Mouse (Mus musculus): ENCODE measurements at regions not wholly inside any gene's neighbourhood (a gene's known extent, or its start where the extent isn't known, plus 50 kb on each side); places are given as distances from the start of the nearest gene placed in this dataset.

DNA sequence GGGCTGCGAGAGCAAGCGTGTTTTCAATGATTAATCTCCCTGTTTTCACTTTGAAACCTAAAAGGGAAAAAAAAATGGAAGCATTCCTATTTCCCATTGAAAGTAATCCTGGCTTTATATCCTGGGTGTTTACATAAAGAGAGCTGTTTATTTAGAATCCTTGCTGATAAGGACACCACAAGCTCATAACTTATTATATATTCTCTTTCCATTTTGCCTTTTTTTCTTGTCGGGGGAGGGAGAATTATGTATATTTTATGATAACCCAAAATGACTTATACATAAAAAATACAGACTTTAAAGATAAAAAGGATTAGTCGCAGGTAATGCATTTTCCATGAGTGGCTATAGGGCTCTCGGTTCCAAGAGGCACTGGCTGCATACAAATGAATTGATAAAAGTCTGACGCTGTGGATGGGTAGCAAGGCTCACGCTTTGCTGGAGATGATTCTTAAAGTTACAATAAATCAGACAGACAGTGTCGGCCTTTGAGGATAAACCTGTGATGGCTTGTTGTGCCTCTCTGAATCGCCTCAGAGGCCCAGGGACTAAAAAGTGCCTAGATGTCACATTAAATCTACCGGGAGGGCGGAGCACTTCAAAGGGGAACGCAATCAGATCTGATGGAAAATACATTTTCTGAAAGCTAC, 155.7 kb downstream of the Psat1 start:
- intact Hi-C loops (cut with DNase I) = no loop called here
- Histone ChIP-seq H3K4me1 (ENCODE audit: control insufficient read depth, insufficient read depth, low read length) (no peaks in the 10 kb centered on the region), H3K27me3 (ENCODE audit: control insufficient read depth, insufficient read depth, low read length) (no peaks in the 10 kb centered on the region), H3K36me3 (ENCODE audit: control insufficient read depth, insufficient read depth, low read length) (no peaks in the 10 kb centered on the region), H3K27ac (no peak overlapping the region), H3K79me2 (replicated peaks; ENCODE audit: control insufficient read depth, insufficient read depth, low read length) (no peaks in the 10 kb centered on the region), H3K4me3 (no peak overlapping the region), H3K9ac (ENCODE audit: low read depth, low read length) (no peak overlapping the region)
- no peak for TF ChIP-seq CTCF (IDR thresholded peaks at IDR 0.05)
- TF ChIP-seq POLR2A (IDR thresholded peaks at IDR 0.05; ENCODE audit: insufficient read depth, low read depth, low read length) = no peak
- TF ChIP-seq EP300 (IDR thresholded peaks at IDR 0.05; ENCODE audit: insufficient read depth, low read depth, low read length) = no peak
- DNase-seq = no peak
- 64% methylated on average over 12 of the region's 12 CpGs for WGBS

DNA sequence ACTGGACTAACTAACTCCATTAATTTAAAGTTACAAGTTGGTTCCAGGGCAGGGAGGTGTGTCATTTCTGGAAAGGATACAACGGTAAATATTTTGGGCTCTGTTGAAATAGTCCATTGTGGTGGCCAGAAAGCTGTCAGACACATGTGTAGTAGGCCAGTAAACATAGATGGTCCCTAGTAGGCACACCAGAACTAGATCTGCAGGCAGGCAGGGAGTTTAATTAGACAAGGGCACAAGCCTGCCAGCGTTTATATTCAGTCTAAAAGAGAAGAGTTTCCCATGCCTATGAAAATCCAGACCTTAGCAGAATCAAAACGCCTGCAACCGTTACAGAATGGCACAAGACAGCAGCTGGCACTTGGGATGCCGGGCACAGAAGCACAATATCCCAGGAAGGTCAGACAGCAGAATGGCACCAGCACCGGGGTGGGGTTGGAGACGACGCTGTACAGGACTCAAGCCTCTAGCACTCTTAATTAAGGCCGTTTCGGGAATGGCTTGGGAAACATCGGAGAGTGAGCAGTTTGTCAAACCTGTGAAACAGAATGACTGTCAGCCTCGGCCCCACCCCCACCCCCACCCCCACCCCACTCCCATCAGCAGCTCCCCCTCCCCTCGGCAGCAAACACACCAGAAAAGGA, 156.4 kb downstream of the Psat1 start:
- Histone ChIP-seq H3K27ac (no peak overlapping the region), H3K27me3 (ENCODE audit: control insufficient read depth, insufficient read depth, low read length) (no peaks in the 10 kb centered on the region), H3K9ac (ENCODE audit: low read depth, low read length) (no peak overlapping the region), H3K4me3 (no peak overlapping the region), H3K36me3 (ENCODE audit: control insufficient read depth, insufficient read depth, low read length) (no peaks in the 10 kb centered on the region), H3K4me1 (ENCODE audit: control insufficient read depth, insufficient read depth, low read length) (no peaks in the 10 kb centered on the region), H3K79me2 (replicated peaks; ENCODE audit: control insufficient read depth, insufficient read depth, low read length) (no peaks in the 10 kb centered on the region)
- TF ChIP-seq POLR2A (IDR thresholded peaks at IDR 0.05; ENCODE audit: insufficient read depth, low read depth, low read length) (no peak), EP300 (IDR thresholded peaks at IDR 0.05; ENCODE audit: insufficient read depth, low read depth, low read length) (no peak), CTCF (IDR thresholded peaks at IDR 0.05) (no peak)
- intact Hi-C loops (cut with DNase I) = no loop called here
- WGBS = 28% methylated on average over 13 of the region's 13 CpGs
- no peak for DNase-seq

- no peaks in the 10 kb centered on the region for H3K27me3 ChIP-seq (ENCODE audit: control insufficient read depth, insufficient read depth, low read length)
- TF ChIP-seq EP300 (IDR thresholded peaks at IDR 0.05; ENCODE audit: insufficient read depth, low read depth, low read length) (no peak), CTCF (IDR thresholded peaks at IDR 0.05) (no peak), POLR2A (IDR thresholded peaks at IDR 0.05; ENCODE audit: insufficient read depth, low read depth, low read length) (no peak)
- no peak overlapping the region for H3K27ac ChIP-seq
- no peak overlapping the region for H3K9ac ChIP-seq (ENCODE audit: low read depth, low read length)
- 61% methylated on average over 5 of the region's 5 CpGs for WGBS
- no peak overlapping the region for H3K4me3 ChIP-seq
- no peaks in the 10 kb centered on the region for H3K4me1 ChIP-seq (ENCODE audit: control insufficient read depth, insufficient read depth, low read length)
- no peaks in the 10 kb centered on the region for H3K36me3 ChIP-seq (ENCODE audit: control insufficient read depth, insufficient read depth, low read length)
- DNase-seq = no peak
- intact Hi-C loops (cut with DNase I) = no loop called here
- no peaks in the 10 kb centered on the region for H3K79me2 ChIP-seq (replicated peaks; ENCODE audit: control insufficient read depth, insufficient read depth, low read length)
Observed at GRCm38 (mm10) chr19:15789741-15790140, 157.4 kb downstream of the Psat1 start.

GRCm38 (mm10) chr19:15784644-15785043, 162.5 kb downstream of the Psat1 start:
- H3K4me3 ChIP-seq = no peak overlapping the region
- H3K4me1 ChIP-seq (ENCODE audit: control insufficient read depth, insufficient read depth, low read length) = no peaks in the 10 kb centered on the region
- H3K79me2 ChIP-seq (replicated peaks; ENCODE audit: control insufficient read depth, insufficient read depth, low read length) = no peaks in the 10 kb centered on the region
- no peak overlapping the region for H3K9ac ChIP-seq (ENCODE audit: low read depth, low read length)
- no peaks in the 10 kb centered on the region for H3K27me3 ChIP-seq (ENCODE audit: control insufficient read depth, insufficient read depth, low read length)
- 61% methylated on average over 4 of the region's 4 CpGs for WGBS
- intact Hi-C loops (cut with DNase I) = no loop called here
- DNase-seq = no peak
- no peaks in the 10 kb centered on the region for H3K36me3 ChIP-seq (ENCODE audit: control insufficient read depth, insufficient read depth, low read length)
- H3K27ac ChIP-seq = no peak overlapping the region
- TF ChIP-seq EP300 (IDR thresholded peaks at IDR 0.05; ENCODE audit: insufficient read depth, low read depth, low read length) (no peak), POLR2A (IDR thresholded peaks at IDR 0.05; ENCODE audit: insufficient read depth, low read depth, low read length) (no peak), CTCF (IDR thresholded peaks at IDR 0.05) (no peak)

DNA sequence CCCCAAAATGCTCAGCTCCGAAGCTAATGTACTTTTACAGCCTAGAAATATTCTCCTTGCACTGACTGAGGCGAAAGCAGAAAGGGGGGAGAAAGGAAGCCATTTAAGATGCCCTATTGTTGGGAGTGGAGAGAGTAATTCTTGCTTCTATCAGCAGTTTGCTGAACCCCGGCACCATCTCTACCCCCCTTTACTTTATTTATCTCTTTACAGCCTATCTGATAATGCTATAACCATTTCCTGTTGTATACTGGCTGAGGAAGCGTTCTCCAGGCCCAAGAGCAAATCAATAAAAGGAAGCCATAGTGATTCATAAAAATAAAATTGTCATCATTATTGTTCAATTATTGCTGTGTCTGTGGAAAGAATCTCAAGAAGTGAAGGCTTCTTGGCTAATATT, 177.5 kb downstream of the Psat1 start:
- Histone ChIP-seq H3K27me3 (ENCODE audit: control insufficient read depth, insufficient read depth, low read length) (no peaks in the 10 kb centered on the region), H3K79me2 (replicated peaks; ENCODE audit: control insufficient read depth, insufficient read depth, low read length) (no peaks in the 10 kb centered on the region), H3K36me3 (ENCODE audit: control insufficient read depth, insufficient read depth, low read length) (no peaks in the 10 kb centered on the region), H3K4me1 (ENCODE audit: control insufficient read depth, insufficient read depth, low read length) (no peaks in the 10 kb centered on the region), H3K4me3 (no peak overlapping the region), H3K27ac (no peak overlapping the region), H3K9ac (ENCODE audit: low read depth, low read length) (no peak overlapping the region)
- 60% methylated on average over 4 of the region's 4 CpGs for WGBS
- intact Hi-C loops (cut with DNase I) = no loop called here
- TF ChIP-seq CTCF (IDR thresholded peaks at IDR 0.05) = no peak
- TF ChIP-seq POLR2A (IDR thresholded peaks at IDR 0.05; ENCODE audit: insufficient read depth, low read depth, low read length) = no peak
- no peak for TF ChIP-seq EP300 (IDR thresholded peaks at IDR 0.05; ENCODE audit: insufficient read depth, low read depth, low read length)
- DNase-seq = no peak

- intact Hi-C loops (cut with DNase I) = no loop called here
Observed at GRCm38 (mm10) chr19:15761086-15761485, 186.1 kb downstream of the Psat1 start.

More at GRCm38 (mm10) chr19:15761086-15761485, 186.1 kb downstream of the Psat1 start:
- no peak for DNase-seq
- 86% methylated on average over 4 of the region's 4 CpGs for WGBS
- Histone ChIP-seq H3K9ac (ENCODE audit: low read depth, low read length) (no peak overlapping the region), H3K27ac (no peak overlapping the region), H3K36me3 (ENCODE audit: control insufficient read depth, insufficient read depth, low read length) (no peaks in the 10 kb centered on the region), H3K27me3 (ENCODE audit: control insufficient read depth, insufficient read depth, low read length) (no peaks in the 10 kb centered on the region), H3K79me2 (replicated peaks; ENCODE audit: control insufficient read depth, insufficient read depth, low read length) (no peaks in the 10 kb centered on the region), H3K4me1 (ENCODE audit: control insufficient read depth, insufficient read depth, low read length) (no peaks in the 10 kb centered on the region), H3K4me3 (no peak overlapping the region)
- no peak for TF ChIP-seq POLR2A (IDR thresholded peaks at IDR 0.05; ENCODE audit: insufficient read depth, low read depth, low read length)
- no peak for TF ChIP-seq EP300 (IDR thresholded peaks at IDR 0.05; ENCODE audit: insufficient read depth, low read depth, low read length)
- no peak for TF ChIP-seq CTCF (IDR thresholded peaks at IDR 0.05)
